Mouse (Mus musculus) forebrain, embryonic 12.5 days (tissue): ENCODE data around the gene Pbld2. TPM values are rescaled to one million over a fixed set of nuclear protein-coding genes. Genes with fewer than 3 reads are reported as not detected.
A peak's percentile ranks its signal among the peaks of the same experiment; 100 is the strongest.

Experiments
- ATAC-seq: fragments of 200-750 bp; cut with Nextera tagmentation; 2 replicates; pipeline ENCODE4 v1.8.0; 2017; ENCODE audit warnings: moderate TSS enrichment; ENCODE audit not compliant: low FRiP score
- H3K27ac ChIP-seq: fragments of 300-500 bp; sonication (generic); 2 replicates; pipeline ENCODE4 v1.5.1; 2016; ENCODE audit warnings: mild to moderate bottlenecking
- H3K27me3 ChIP-seq: fragments of 300-500 bp; sonication (generic); 2 replicates; pipeline ENCODE4 v1.6.1; 2016; ENCODE audit warnings: mild to moderate bottlenecking
- H3K36me3 ChIP-seq: fragments of 300-500 bp; sonication (generic); replicated peaks from 2 replicates; pipeline ENCODE4 v1.6.1; 2016; ENCODE audit warnings: mild to moderate bottlenecking
- H3K4me1 ChIP-seq: fragments of 300-500 bp; sonication (generic); 2 replicates; pipeline ENCODE4 v1.6.1; 2016
- H3K4me2 ChIP-seq: fragments of 300-500 bp; sonication (generic); 2 replicates; pipeline ENCODE4 v1.6.1; 2016; ENCODE audit warnings: mild to moderate bottlenecking, moderate library complexity
- H3K4me3 ChIP-seq: fragments of 300-500 bp; sonication (generic); replicated peaks from 2 replicates; pipeline ENCODE4 v1.5.1; 2016; ENCODE audit warnings: mild to moderate bottlenecking
- H3K9ac ChIP-seq: fragments of 300-500 bp; sonication (generic); 2 replicates; pipeline ENCODE4 v1.6.1; 2016; ENCODE audit warnings: mild to moderate bottlenecking
- H3K9me3 ChIP-seq: fragments of 300-500 bp; sonication (generic); 2 replicates; pipeline ENCODE4 v1.6.1; 2016
- WGBS: fragments of 180-500 bp; shearing (Covaris S2); methylation state at CpG from one replicate; pipeline ENCODE4 v1.1.7; 2016; 5-methylcytosine and 5-hydroxymethylcytosine counted together
- polyA plus RNA-seq: library from polyadenylated mRNA; unstranded; fragments of >200 nt; fragmentation: Nextera tagmentation; extraction: Ambion mirVana; gene quantifications from 2 replicates; pipeline ENCODE4 v1.2.1, GENCODE M21; 2016

The Pbld2 gene
- polyA plus RNA-seq = 0.96 and 1.1 TPM in 2 replicates

GRCm38 (mm10) chr10:63023749-63024579 is at the start of gene Pbld2, which contains the start of gene Hnrnph3:
TSS of gene Pbld2 (plus strand) at chr10:63024315.
TSS of gene Hnrnph3 (minus strand) at chr10:63024217.
- H3K4me3 ChIP-seq = peak within 1 kb of the TSS; percentile 90
- H3K27ac ChIP-seq = peak within 1 kb of the TSS; percentile 100
- peak within 1 kb of the TSS; percentile 69 for H3K4me2 ChIP-seq
- H3K9ac ChIP-seq = peak within 1 kb of the TSS; percentile 99
- no peaks in the 10 kb centered on the region for H3K27me3 ChIP-seq
- WGBS = 0% methylated on average over 66 of the region's 69 CpGs
- no peaks in the 10 kb centered on the region for H3K36me3 ChIP-seq
- ATAC-seq = peak; percentile 93
- peaks cover 57% of the 10 kb centered on the region for H3K4me1 ChIP-seq
- no peaks in the 10 kb centered on the region for H3K9me3 ChIP-seq

- Histone ChIP-seq H3K27ac (no peak overlapping the region; the same call in 1 of the 2 replicates), H3K9ac (peak overlapping the region; percentile 94; the same call in 1 of the 2 replicates)
- ATAC-seq = peak; percentile 18; the same call in 1 of the 2 replicates
Measured at GRCm38 (mm10) chr10:62979667-62980038, 44.5 kb upstream of the Pbld2 start.

GRCm38 (mm10) chr10:62980039-62980954 is 43.8 kb upstream of the Pbld2 start, which contains the start of gene Rufy2:
TSS of gene Rufy2 (plus strand) at chr10:62980223.
- Histone ChIP-seq H3K9me3 (no peaks in the 10 kb centered on the region), H3K9ac (peak within 1 kb of the TSS; percentile 94), H3K36me3 (peaks cover 28% of the 10 kb centered on the region), H3K4me1 (peaks cover 11% of the 10 kb centered on the region), H3K27ac (peak within 1 kb of the TSS; percentile 85), H3K4me2 (peak within 1 kb of the TSS; percentile 62), H3K27me3 (no peaks in the 10 kb centered on the region), H3K4me3 (peak within 1 kb of the TSS; percentile 95)
- under 1% methylated on average over 62 of the region's 77 CpGs for WGBS
- ATAC-seq = peak; percentile 95

More at GRCm38 (mm10) chr10:62979667-62980038, 44.5 kb upstream of the Pbld2 start:
- no peaks in the 10 kb centered on the region for H3K9me3 ChIP-seq
- peak overlapping the region; percentile 62 for H3K4me2 ChIP-seq
- WGBS = 14% methylated on average over 10 of the region's 10 CpGs
- no peaks in the 10 kb centered on the region for H3K27me3 ChIP-seq
- H3K36me3 ChIP-seq = peaks cover 21% of the 10 kb centered on the region
- H3K4me1 ChIP-seq = peaks cover 11% of the 10 kb centered on the region
- peak overlapping the region; percentile 95 for H3K4me3 ChIP-seq

DNA sequence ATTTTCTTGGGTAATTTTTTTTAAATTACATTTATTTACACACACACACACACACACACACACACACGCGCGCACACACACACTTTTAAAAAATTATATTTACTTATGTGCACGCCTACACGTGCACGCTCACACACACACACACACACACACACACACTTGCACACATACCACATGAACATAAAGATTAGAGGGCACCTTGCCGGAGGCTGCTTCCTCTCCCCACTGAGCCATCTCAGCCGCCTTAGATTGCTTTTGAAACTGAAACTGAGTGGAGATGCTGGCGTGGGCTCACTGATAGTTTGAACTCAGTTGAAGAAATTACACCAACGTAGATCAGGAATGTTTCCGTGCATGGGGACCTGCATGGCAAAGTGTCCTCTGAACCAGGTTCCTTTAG is 40.0 kb upstream of the Pbld2 start:
- no peak for ATAC-seq
- H3K9me3 ChIP-seq = no peaks in the 10 kb centered on the region
- no peak overlapping the region for H3K4me2 ChIP-seq
- WGBS = 90% methylated on average over 11 of the region's 11 CpGs
- no peak overlapping the region for H3K4me3 ChIP-seq
- no peak overlapping the region for H3K27ac ChIP-seq
- peaks cover 11% of the 10 kb centered on the region for H3K4me1 ChIP-seq
- no peak overlapping the region for H3K9ac ChIP-seq
- H3K36me3 ChIP-seq = peaks cover 54% of the 10 kb centered on the region
- H3K27me3 ChIP-seq = no peaks in the 10 kb centered on the region

- Histone ChIP-seq H3K9me3 (no peaks in the 10 kb centered on the region), H3K27ac (no peak overlapping the region), H3K9ac (no peak overlapping the region), H3K4me3 (no peak overlapping the region), H3K4me2 (no peak overlapping the region), H3K36me3 (peaks cover 58% of the 10 kb centered on the region), H3K4me1 (peaks cover 11% of the 10 kb centered on the region), H3K27me3 (no peaks in the 10 kb centered on the region)
- WGBS = 94% methylated on average over 6 of the region's 6 CpGs
- ATAC-seq = no peak
Measured at GRCm38 (mm10) chr10:62984495-62984894, 39.6 kb upstream of the Pbld2 start.

GRCm38 (mm10) chr10:62987341-62987740 is 36.8 kb upstream of the Pbld2 start:
- Histone ChIP-seq H3K9me3 (no peaks in the 10 kb centered on the region), H3K4me3 (no peak overlapping the region), H3K4me1 (no peaks in the 10 kb centered on the region), H3K36me3 (peaks cover 84% of the 10 kb centered on the region), H3K4me2 (no peak overlapping the region), H3K27ac (no peak overlapping the region), H3K9ac (no peak overlapping the region), H3K27me3 (no peaks in the 10 kb centered on the region)
- 21% methylated on average over 3 of the region's 3 CpGs for WGBS
- ATAC-seq = no peak

GRCm38 (mm10) chr10:62990636-62991035 is 33.5 kb upstream of the Pbld2 start:
- Histone ChIP-seq H3K27ac (no peak overlapping the region), H3K4me3 (no peak overlapping the region), H3K9me3 (no peaks in the 10 kb centered on the region), H3K4me2 (no peak overlapping the region), H3K9ac (no peak overlapping the region), H3K27me3 (no peaks in the 10 kb centered on the region), H3K4me1 (no peaks in the 10 kb centered on the region), H3K36me3 (peaks cover 87% of the 10 kb centered on the region)
- no peak for ATAC-seq
- 95% methylated on average over 15 of the region's 15 CpGs for WGBS

DNA sequence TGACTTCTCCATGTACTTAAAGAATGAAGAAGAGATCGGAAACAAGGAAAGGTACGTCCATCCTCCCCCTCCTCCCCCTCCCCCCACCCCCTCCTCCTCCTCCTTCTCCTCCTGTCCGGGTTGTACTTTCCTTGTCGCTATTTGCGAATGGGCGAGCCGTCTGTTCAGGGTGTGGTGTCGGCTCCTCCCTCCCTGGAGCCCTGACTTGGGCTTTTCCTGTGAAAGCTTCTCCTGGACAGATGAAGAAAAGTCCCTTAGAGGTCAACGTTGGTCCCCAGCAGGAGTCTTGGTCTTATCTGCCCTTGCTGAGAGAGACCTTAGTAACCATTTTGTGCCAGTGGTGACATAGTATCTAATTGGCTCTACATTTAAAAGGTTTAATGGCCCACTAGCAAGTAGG is 30.1 kb upstream of the Pbld2 start:
- H3K27ac ChIP-seq = no peak overlapping the region
- no peak overlapping the region for H3K4me2 ChIP-seq
- no peak overlapping the region for H3K4me3 ChIP-seq
- no peaks in the 10 kb centered on the region for H3K9me3 ChIP-seq
- H3K4me1 ChIP-seq = no peaks in the 10 kb centered on the region
- H3K36me3 ChIP-seq = peaks cover 93% of the 10 kb centered on the region
- no peak overlapping the region for H3K9ac ChIP-seq
- ATAC-seq = no peak
- WGBS = 84% methylated on average over 7 of the region's 9 CpGs
- no peaks in the 10 kb centered on the region for H3K27me3 ChIP-seq

DNA sequence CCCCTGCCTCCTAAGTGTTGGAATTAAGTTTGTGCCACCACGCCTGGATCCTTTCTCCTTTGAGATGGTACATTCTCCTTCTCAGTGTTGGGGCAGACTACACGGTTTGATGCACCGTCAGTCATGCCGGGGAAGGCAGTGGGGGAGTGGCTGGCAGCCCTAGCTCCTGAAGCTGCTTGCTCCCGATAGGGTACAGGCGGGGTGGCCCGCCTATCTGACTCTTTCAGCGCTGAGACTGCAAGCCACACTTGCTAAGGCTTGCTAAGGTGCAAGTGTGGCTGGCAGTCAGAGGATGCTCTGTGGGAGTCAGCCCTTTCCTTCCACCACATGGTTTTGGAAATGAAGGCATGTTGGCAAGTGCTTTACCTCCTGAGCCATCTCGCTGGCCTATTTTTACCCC is 23.5 kb upstream of the Pbld2 start:
- no peak overlapping the region for H3K4me3 ChIP-seq
- H3K4me1 ChIP-seq = no peaks in the 10 kb centered on the region
- WGBS = 85% methylated on average over 9 of the region's 9 CpGs
- no peak for ATAC-seq
- H3K36me3 ChIP-seq = peaks cover 88% of the 10 kb centered on the region
- no peak overlapping the region for H3K4me2 ChIP-seq
- H3K9ac ChIP-seq = no peak overlapping the region
- no peaks in the 10 kb centered on the region for H3K27me3 ChIP-seq
- no peaks in the 10 kb centered on the region for H3K9me3 ChIP-seq
- no peak overlapping the region for H3K27ac ChIP-seq

DNA sequence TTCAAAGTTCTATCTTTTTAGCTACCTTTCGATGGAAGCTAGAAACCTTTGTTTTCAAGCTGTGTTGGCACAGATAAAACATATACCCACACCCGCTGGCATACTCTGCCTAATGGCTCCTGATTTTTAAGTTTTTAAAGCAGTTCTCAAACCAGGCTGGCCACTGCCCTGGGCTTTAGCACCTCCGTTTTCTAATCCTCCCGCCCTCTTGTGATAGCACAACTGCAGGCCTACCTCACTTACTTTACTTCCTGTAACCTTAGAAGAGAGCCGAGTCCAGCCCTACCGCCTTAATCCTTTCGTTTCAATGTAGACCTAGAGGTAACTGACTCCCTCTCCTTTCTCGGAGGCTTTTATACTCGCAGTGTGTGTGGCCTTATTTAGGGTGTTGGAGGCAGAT is 20.9 kb upstream of the Pbld2 start:
- no peak overlapping the region for H3K4me3 ChIP-seq
- no peak overlapping the region for H3K27ac ChIP-seq
- no peak for ATAC-seq
- 76% methylated on average over 9 of the region's 9 CpGs for WGBS
- peaks cover 88% of the 10 kb centered on the region for H3K36me3 ChIP-seq
- no peaks in the 10 kb centered on the region for H3K9me3 ChIP-seq
- H3K4me2 ChIP-seq = no peak overlapping the region
- H3K4me1 ChIP-seq = no peaks in the 10 kb centered on the region
- H3K9ac ChIP-seq = no peak overlapping the region
- H3K27me3 ChIP-seq = no peaks in the 10 kb centered on the region

DNA sequence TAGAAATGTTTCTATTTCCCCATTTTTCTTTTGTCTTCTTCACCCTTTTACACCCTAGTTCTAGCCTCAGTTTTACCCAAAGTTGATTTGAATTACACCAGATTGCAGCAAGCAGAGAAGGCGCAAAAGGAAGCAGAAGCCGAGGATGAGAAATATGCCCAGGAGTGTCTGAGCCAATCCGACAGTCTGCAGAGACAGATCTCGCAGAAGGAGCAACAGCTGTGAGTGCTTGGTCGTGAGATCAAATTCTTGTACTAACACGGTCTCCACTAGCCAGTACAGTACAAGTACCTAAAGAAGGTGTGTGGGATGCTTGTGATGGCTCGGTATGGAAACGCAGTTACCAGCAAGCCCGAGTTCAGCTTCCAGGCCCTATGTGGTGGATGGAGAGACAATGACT is 19.6 kb upstream of the Pbld2 start:
- ATAC-seq = no peak
- Histone ChIP-seq H3K9ac (no peak overlapping the region), H3K9me3 (no peaks in the 10 kb centered on the region), H3K4me2 (no peak overlapping the region), H3K27me3 (no peaks in the 10 kb centered on the region), H3K4me1 (no peaks in the 10 kb centered on the region), H3K36me3 (peaks cover 88% of the 10 kb centered on the region), H3K27ac (no peak overlapping the region), H3K4me3 (no peak overlapping the region)
- WGBS = 92% methylated on average over 9 of the region's 9 CpGs

DNA sequence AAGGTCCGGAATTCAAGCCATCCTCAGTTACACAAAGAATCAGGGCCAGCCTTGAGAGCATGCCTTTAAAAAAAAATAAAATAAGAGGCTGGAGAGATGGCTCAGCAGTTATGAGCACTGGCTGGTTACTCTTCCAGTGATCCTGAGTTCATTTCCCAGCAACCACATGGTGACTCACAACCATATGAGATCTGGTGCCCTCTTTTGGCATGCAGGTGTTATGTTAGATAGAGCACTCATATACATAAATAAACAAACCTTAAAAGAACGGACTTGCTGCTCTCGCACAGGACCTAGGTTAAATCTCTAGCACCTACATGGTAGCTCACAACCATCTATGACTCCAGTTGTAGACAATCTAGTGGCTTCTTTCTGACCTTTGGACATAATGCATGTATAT is 15.9 kb upstream of the Pbld2 start:
- no peaks in the 10 kb centered on the region for H3K9me3 ChIP-seq
- 72% methylated on average over 3 of the region's 3 CpGs for WGBS

More for the DNA sequence above, 15.9 kb upstream of the Pbld2 start:
- no peak overlapping the region for H3K27ac ChIP-seq
- no peak overlapping the region for H3K4me3 ChIP-seq
- H3K27me3 ChIP-seq = no peaks in the 10 kb centered on the region
- H3K36me3 ChIP-seq = peaks cover 85% of the 10 kb centered on the region
- ATAC-seq = no peak
- no peaks in the 10 kb centered on the region for H3K4me1 ChIP-seq
- no peak overlapping the region for H3K9ac ChIP-seq
- H3K4me2 ChIP-seq = no peak overlapping the region
